Mouse (Mus musculus): ENCODE measurements around the gene Ppef1. TPM values are rescaled to one million over a fixed set of nuclear protein-coding genes. Genes with fewer than 3 reads are reported as not detected.
"Not testable (repeated sequence)": the region's sequence is repeated elsewhere in the genome, so short reads cannot be mapped to it uniquely, and the experiment has no call there.

Ppef1 gene
- polyA plus RNA-seq (2014; fragmentation: Nextera tagmentation; extraction: Ambion mirVana), result not detected in 2 replicates

DNA sequence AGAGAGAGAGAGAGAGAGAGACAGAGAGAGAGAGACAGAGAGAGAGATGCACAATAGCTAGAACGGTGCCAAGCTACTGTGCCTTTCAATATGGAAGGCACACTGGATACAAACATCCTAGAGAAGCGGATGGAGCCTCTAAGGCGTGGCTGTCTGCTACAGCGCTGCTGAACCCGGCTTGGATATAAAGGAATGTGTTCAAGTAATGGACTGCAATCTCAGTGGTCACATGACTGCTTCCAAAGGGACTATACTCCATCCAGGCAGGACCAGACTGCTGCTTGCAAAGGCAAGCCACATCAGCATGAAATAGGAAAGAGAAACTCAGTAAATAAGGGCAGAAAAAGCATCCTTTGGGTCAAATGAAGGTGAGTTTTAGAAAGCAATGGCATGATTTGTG is at the start of gene Ppef1:
Gene Ppef1 (minus strand): TSS at position 116 of the 400 bp plus-strand sequence.
- H3K9ac ChIP-seq (ENCODE audit: low read length), result no peak within 1 kb of the TSS
- no peaks in the 10 kb centered on the region for H3K36me3 ChIP-seq (ENCODE audit: control insufficient read depth, insufficient read depth, low read length)
- peaks cover 2% of the 10 kb centered on the region; the same call in 1 of the 2 replicates for H3K27me3 ChIP-seq (replicated peaks; ENCODE audit: control insufficient read depth, insufficient read depth, low read length)
- H3K4me3 ChIP-seq (ENCODE audit: low read depth, low read length), result no peak within 1 kb of the TSS
- WGBS, result 82% methylated on average over 5 of the region's 5 CpGs
- DNase-seq (ENCODE audit: low spot score), result no peak
- no peak within 1 kb of the TSS for H3K27ac ChIP-seq (ENCODE audit: low read depth)
- no peaks in the 10 kb centered on the region for H3K9me3 ChIP-seq (ENCODE audit: control insufficient read depth, low read length)
- ATAC-seq (replicated peaks; ENCODE audit: low FRiP score, low TSS enrichment, low read depth), result no peak
- H3K4me1 ChIP-seq (replicated peaks; ENCODE audit: control insufficient read depth, insufficient read depth, low read length), result no peaks in the 10 kb centered on the region
- H3K4me2 ChIP-seq (ENCODE audit: low read length), result no peak within 1 kb of the TSS

DNA sequence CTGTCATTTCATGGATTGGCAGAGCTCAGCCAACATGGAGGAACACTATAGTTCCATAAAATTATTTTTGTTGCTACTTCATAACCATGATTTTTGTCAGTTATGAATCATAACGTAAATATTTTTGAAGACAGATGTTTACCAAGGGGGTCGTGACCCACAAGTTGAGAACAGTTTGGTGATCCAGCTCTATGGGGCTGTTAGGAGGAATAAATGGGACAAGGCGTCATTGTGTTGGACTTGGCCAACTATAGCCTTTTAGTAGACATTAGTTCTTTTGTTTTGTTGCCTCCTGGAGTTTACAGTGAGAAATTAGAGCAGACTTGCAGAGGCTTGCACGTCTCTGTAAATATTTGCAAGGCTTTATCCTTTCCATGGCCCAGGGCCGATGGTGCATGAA is 46.7 kb upstream of the Ppef1 start:
- Histone ChIP-seq H3K4me2 (ENCODE audit: low read length) (no peak overlapping the region), H3K27ac (ENCODE audit: low read depth) (no peak overlapping the region), H3K9ac (ENCODE audit: low read length) (no peak overlapping the region), H3K9me3 (ENCODE audit: control insufficient read depth, low read length) (no peaks in the 10 kb centered on the region), H3K36me3 (ENCODE audit: control insufficient read depth, insufficient read depth, low read length) (no peaks in the 10 kb centered on the region), H3K4me3 (ENCODE audit: low read depth, low read length) (no peak overlapping the region), H3K4me1 (replicated peaks; ENCODE audit: control insufficient read depth, insufficient read depth, low read length) (no peaks in the 10 kb centered on the region), H3K27me3 (replicated peaks; ENCODE audit: control insufficient read depth, insufficient read depth, low read length) (0 out of 2 replicates have a peak, but pooled peaks cover 3% of the 10 kb centered on the region)
- 71% methylated on average over 5 of the region's 5 CpGs for WGBS
- DNase-seq (ENCODE audit: low spot score), result no peak
- no peak for ATAC-seq (replicated peaks; ENCODE audit: low FRiP score, low TSS enrichment, low read depth)

DNA sequence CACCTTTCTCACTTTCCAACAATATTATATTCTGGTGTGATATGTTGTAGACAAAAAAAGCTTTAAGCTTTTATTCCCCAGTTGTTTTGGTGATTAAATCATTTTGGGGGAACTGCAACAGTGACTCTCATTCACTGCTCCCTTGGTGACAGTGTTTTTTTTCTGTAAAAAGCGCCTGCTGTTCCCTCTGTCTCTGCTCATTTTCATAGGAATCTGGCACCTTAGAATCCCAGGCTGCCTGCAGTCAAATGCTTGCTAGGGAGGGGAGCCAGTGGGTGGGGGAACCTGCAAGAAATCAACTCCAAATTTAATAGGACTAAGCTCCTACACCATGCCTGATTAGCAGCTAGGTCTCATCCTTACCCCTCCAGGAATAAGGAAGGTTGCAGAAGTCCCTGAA is 37.5 kb upstream of the Ppef1 start:
- Histone ChIP-seq H3K4me2 (ENCODE audit: low read length) (no peak overlapping the region), H3K4me1 (replicated peaks; ENCODE audit: control insufficient read depth, insufficient read depth, low read length) (no peaks in the 10 kb centered on the region), H3K36me3 (ENCODE audit: control insufficient read depth, insufficient read depth, low read length) (no peaks in the 10 kb centered on the region), H3K9me3 (ENCODE audit: control insufficient read depth, low read length) (no peaks in the 10 kb centered on the region), H3K27ac (ENCODE audit: low read depth) (no peak overlapping the region), H3K27me3 (replicated peaks; ENCODE audit: control insufficient read depth, insufficient read depth, low read length) (no peaks in the 10 kb centered on the region), H3K9ac (ENCODE audit: low read length) (no peak overlapping the region), H3K4me3 (ENCODE audit: low read depth, low read length) (no peak overlapping the region)
- 36% methylated on average over 1 of the region's 1 CpGs for WGBS
- ATAC-seq (replicated peaks; ENCODE audit: low FRiP score, low TSS enrichment, low read depth) (no peak), DNase-seq (ENCODE audit: low spot score) (no peak)

DNA sequence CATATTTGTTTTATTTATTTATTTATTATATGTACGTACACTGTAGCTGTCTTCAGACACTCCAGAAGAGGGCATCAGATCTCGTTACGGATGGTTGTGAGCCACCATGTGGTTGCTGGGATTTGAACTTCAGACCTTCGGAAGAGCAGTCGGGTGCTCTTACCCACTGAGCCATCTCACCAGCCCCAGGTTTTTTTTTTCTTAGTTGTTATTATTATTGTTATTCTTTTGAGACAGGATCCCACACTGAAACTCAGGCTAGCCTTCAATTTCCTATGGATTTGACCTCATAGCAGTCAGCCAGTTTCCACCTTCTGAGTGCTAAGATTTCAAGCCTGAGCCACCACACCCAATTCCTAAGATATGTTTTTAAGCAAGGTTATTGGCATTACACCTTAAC is 34.1 kb upstream of the Ppef1 start:
- 91% methylated on average over 5 of the region's 5 CpGs for WGBS
- not testable (repeated sequence) for DNase-seq (ENCODE audit: low spot score); H3K27me3 ChIP-seq (replicated peaks; ENCODE audit: control insufficient read depth, insufficient read depth, low read length); H3K27ac ChIP-seq (ENCODE audit: low read depth); H3K4me1 ChIP-seq (replicated peaks; ENCODE audit: control insufficient read depth, insufficient read depth, low read length); H3K36me3 ChIP-seq (ENCODE audit: control insufficient read depth, insufficient read depth, low read length); H3K4me2 ChIP-seq (ENCODE audit: low read length); H3K4me3 ChIP-seq (ENCODE audit: low read depth, low read length); H3K9ac ChIP-seq (ENCODE audit: low read length); ATAC-seq (replicated peaks; ENCODE audit: low FRiP score, low TSS enrichment, low read depth); H3K9me3 ChIP-seq (ENCODE audit: control insufficient read depth, low read length)

DNA sequence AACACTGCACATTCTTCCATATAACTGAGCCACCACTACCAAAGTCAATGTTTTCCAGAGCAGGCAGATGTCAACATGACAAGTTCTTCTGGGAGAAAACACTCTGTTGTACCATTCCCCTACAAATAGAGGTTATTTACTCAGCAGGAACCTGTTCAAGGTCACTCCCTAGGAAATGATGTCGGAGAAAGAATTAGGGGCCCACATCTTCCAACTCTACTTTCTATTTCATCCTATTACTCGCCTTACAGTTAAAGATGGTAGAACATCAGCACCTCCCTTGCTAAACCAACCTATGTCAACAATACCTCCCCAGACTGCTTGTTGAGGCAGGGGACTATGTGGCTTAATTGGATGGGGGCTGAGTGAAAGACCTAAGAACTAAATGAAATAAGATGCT is 32.1 kb upstream of the Ppef1 start, which contains the start of gene Rs1:
Gene Rs1 (plus strand): TSS at position 301 of the 400 bp plus-strand sequence.
- no peak within 1 kb of the TSS for H3K27ac ChIP-seq (ENCODE audit: low read depth)
- peak within 1 kb of the TSS; percentile 45 for H3K4me2 ChIP-seq (ENCODE audit: low read length)
- no peaks in the 10 kb centered on the region for H3K36me3 ChIP-seq (ENCODE audit: control insufficient read depth, insufficient read depth, low read length)
- ATAC-seq (replicated peaks; ENCODE audit: low FRiP score, low TSS enrichment, low read depth) (no peak), DNase-seq (ENCODE audit: low spot score) (no peak)
- H3K9me3 ChIP-seq (ENCODE audit: control insufficient read depth, low read length), result no peaks in the 10 kb centered on the region
- 86% methylated on average over 2 of the region's 2 CpGs for WGBS
- H3K9ac ChIP-seq (ENCODE audit: low read length), result no peak within 1 kb of the TSS
- H3K4me1 ChIP-seq (replicated peaks; ENCODE audit: control insufficient read depth, insufficient read depth, low read length), result no peaks in the 10 kb centered on the region
- H3K27me3 ChIP-seq (replicated peaks; ENCODE audit: control insufficient read depth, insufficient read depth, low read length), result 0 out of 2 replicates have a peak, but pooled peaks cover 7% of the 10 kb centered on the region
- peak within 1 kb of the TSS; percentile 47 for H3K4me3 ChIP-seq (ENCODE audit: low read depth, low read length)

DNA sequence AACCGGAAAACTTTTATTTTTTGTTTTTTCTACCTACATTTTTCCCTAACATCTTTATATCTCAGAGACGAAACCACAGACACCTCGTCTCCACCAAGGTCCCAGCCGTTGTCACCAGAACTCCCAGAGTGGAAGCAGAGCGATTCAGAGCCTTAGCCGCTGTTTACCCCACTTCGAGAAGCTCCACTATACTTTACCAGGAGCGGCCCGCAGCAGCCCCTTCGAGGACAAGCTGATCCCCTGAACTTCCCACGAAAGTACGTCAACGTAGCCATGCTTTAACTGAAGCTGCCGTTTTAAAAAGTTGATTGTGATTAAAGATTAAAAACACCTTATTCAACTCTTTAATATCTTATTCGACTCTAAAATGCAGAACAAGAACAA is 30.7 kb upstream of the Ppef1 start:
- DNase-seq (ENCODE audit: low spot score) (no peak), ATAC-seq (replicated peaks; ENCODE audit: low FRiP score, low TSS enrichment, low read depth) (peak; percentile 88; the same call in 1 of the 2 replicates)
- Histone ChIP-seq H3K36me3 (ENCODE audit: control insufficient read depth, insufficient read depth, low read length) (no peaks in the 10 kb centered on the region), H3K4me2 (ENCODE audit: low read length) (peak overlapping the region; percentile 45), H3K9me3 (ENCODE audit: control insufficient read depth, low read length) (no peaks in the 10 kb centered on the region), H3K27me3 (replicated peaks; ENCODE audit: control insufficient read depth, insufficient read depth, low read length) (0 out of 2 replicates have a peak, but pooled peaks cover 7% of the 10 kb centered on the region), H3K4me1 (replicated peaks; ENCODE audit: control insufficient read depth, insufficient read depth, low read length) (no peaks in the 10 kb centered on the region), H3K27ac (ENCODE audit: low read depth) (peak overlapping the region; percentile 62), H3K4me3 (ENCODE audit: low read depth, low read length) (peak overlapping the region; percentile 47), H3K9ac (ENCODE audit: low read length) (0 out of 2 replicates have a peak overlapping the region, but pooled peaks have one; percentile 41)
- 26% methylated on average over 15 of the region's 15 CpGs for WGBS

DNA sequence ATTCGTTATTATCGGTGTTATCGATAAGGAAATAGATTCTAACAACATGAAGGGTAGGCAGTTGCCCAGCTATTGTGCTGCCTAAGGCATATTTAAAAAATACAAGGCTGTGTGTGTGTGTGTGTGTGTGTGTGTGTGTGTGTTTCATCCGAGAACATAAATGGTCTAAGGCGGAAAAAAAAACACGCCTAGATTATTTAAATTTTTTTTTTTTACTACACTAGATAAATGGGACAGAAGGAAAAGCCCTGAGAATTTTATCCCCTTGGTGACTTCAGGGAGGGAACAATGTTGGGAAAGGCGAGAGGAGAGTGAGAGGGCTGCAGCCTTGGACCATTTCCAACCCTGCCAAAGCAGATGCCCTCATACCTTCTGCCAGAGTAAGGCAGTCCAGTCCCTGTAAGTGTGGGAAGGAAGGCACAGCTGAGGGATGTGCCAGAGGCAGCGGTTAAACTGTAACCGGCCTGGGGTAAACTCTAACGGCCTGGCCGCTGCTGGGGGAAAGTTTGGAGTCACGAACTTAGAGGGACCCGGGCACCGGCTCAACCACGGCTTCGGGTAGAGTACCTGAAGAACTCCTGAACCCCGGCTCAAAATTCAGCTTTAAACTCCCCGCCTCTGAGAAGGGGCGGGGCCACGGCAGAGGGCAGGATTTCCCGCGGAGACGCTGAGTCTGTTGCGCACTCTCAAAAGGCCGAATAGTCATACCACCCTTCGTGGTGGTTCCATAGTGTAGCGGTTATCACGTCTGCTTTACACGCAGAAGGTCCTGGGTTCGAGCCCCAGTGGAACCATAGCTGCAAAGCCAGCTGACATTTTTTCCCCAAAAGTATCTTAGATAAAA is 30.0 kb upstream of the Ppef1 start:
- 0 out of 2 replicates have a peak overlapping the region, but pooled peaks have one; percentile 41 for H3K9ac ChIP-seq (ENCODE audit: low read length)
- ATAC-seq (replicated peaks; ENCODE audit: low FRiP score, low TSS enrichment, low read depth) (peak; percentile 99), DNase-seq (ENCODE audit: low spot score) (peak; percentile 97)
- WGBS, result 18% methylated on average over 30 of the region's 30 CpGs
- 0 out of 2 replicates have a peak, but pooled peaks cover 7% of the 10 kb centered on the region for H3K27me3 ChIP-seq (replicated peaks; ENCODE audit: control insufficient read depth, insufficient read depth, low read length)
- H3K4me1 ChIP-seq (replicated peaks; ENCODE audit: control insufficient read depth, insufficient read depth, low read length), result no peaks in the 10 kb centered on the region
- peak overlapping the region; percentile 47 for H3K4me3 ChIP-seq (ENCODE audit: low read depth, low read length)
- H3K4me2 ChIP-seq (ENCODE audit: low read length), result peak overlapping the region; percentile 45
- H3K36me3 ChIP-seq (ENCODE audit: control insufficient read depth, insufficient read depth, low read length), result no peaks in the 10 kb centered on the region
- H3K27ac ChIP-seq (ENCODE audit: low read depth), result peak overlapping the region; percentile 62; the same call in 1 of the 2 replicates
- H3K9me3 ChIP-seq (ENCODE audit: control insufficient read depth, low read length), result no peaks in the 10 kb centered on the region

DNA sequence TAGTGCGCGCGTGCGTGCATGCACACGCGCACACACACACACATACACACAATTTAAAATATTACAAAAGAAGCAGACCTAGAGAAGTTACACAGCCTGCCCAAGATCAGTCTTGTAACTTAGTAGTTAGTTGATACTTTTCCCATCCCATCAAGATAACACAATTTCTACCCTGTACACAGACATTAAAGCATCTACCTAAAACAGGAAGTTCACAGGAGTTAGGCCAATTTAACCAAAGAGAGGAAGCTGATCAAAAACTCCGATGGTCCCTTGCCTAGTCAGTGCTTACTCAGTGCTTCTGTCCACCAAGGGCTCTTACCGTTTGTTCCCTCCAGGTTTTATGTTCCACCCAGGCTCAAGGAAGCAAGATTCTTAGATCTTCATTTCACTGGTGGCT is 15.2 kb upstream of the Ppef1 start:
- H3K4me3 ChIP-seq (ENCODE audit: low read depth, low read length), result no peak overlapping the region
- no peaks in the 10 kb centered on the region for H3K9me3 ChIP-seq (ENCODE audit: control insufficient read depth, low read length)
- H3K9ac ChIP-seq (ENCODE audit: low read length), result no peak overlapping the region
- 88% methylated on average over 8 of the region's 8 CpGs for WGBS
- 0 out of 2 replicates have a peak, but pooled peaks cover 3% of the 10 kb centered on the region for H3K27me3 ChIP-seq (replicated peaks; ENCODE audit: control insufficient read depth, insufficient read depth, low read length)
- DNase-seq (ENCODE audit: low spot score) (no peak), ATAC-seq (replicated peaks; ENCODE audit: low FRiP score, low TSS enrichment, low read depth) (no peak)
- no peak overlapping the region for H3K4me2 ChIP-seq (ENCODE audit: low read length)
- H3K27ac ChIP-seq (ENCODE audit: low read depth), result no peak overlapping the region
- H3K4me1 ChIP-seq (replicated peaks; ENCODE audit: control insufficient read depth, insufficient read depth, low read length), result no peaks in the 10 kb centered on the region
- H3K36me3 ChIP-seq (ENCODE audit: control insufficient read depth, insufficient read depth, low read length), result no peaks in the 10 kb centered on the region
